Mouse (Mus musculus): ENCODE measurements around the gene Aadacl2.

- TF ChIP-seq CTCF (IDR thresholded peaks at IDR 0.05; ENCODE audit: low read depth, low read length), result no peak
- TF ChIP-seq POLR2AphosphoS5 (IDR thresholded peaks at IDR 0.05; ENCODE audit: insufficient replicate concordance, low read depth, low read length), result no peak
Measured at GRCm38 (mm10) chr3:60046221-60046913, 39.8 kb downstream of the Aadacl2 start.

All from G1E (cell line).